Mouse (Mus musculus): Measurements from ENCODE around the gene Phb2.

The Phb2 gene

DNA sequence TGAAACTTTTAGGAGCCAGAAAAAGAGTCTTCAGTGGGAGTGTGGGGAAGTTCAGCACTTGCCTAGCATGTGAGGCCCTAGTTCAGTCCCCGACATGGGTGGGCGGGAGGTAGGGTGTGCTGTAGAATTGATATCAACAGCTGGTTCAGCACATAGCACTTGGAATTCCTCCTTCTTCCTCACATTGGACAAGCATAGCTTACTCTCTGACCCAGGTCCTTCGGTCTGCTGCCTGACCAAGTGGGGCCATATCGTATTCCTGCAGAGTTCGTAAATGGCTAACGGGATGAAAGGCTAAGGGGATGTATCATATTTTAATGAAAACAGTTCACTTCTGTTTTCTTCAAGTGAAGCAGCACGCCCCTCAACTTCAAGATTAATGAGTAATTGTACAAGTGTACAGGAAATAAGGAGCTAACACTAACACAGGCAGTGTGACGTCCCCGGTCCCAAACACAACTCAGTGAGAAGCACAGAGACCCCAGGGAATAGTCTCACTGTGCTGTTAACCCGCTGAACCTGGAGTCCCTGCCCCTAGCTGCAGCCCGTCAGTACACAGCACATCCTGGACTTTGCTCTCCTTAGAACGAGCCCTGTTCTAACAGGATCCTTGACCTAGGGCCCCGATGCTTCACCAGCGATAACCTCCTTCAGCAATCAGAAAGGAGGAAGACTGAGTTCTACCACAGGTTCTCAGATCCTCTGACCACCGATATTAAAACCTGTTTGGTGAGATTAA, 18.7 kb upstream of the Phb2 start:
- DNase-seq (ENCODE audit: low spot score), result no peak

DNA sequence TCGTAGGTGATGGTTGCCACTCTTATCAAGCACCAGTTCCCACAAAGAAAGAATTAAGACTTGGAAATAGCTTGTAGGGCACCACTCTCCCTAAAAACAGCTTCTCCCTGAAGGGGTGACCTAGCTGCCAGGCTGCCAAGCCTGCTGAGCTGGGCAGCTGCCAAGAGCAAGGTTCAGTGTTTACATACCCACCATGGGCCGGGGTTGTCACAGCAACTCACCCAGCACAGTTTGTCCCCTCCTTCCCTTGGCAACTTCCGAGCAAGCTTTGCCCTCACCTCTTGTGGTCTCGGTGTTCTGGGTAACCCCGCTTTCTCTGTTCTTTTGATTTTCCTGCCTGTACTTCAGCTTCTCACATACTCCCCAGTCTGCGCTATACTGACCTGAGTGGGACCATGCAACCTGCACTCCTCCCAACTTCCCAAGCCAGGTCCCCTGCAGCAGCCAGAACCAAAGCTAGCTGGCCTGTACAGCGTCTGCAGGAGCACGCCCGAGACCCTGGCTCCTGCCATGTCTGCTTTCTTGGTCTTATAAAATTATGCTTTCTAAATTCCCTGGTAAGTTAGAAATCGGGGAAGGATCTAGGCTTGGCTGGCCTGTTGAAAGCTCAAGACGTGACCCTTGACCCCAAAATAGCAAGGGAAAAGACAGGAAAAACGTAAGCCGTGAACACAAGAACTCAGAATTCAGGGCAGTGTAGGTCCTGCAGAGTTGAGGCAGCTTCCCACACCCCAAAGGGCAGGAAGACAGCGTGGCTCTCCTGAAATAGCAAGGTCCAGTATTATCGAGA, 17.8 kb upstream of the Phb2 start:
- no peak for DNase-seq (ENCODE audit: low spot score)

DNA sequence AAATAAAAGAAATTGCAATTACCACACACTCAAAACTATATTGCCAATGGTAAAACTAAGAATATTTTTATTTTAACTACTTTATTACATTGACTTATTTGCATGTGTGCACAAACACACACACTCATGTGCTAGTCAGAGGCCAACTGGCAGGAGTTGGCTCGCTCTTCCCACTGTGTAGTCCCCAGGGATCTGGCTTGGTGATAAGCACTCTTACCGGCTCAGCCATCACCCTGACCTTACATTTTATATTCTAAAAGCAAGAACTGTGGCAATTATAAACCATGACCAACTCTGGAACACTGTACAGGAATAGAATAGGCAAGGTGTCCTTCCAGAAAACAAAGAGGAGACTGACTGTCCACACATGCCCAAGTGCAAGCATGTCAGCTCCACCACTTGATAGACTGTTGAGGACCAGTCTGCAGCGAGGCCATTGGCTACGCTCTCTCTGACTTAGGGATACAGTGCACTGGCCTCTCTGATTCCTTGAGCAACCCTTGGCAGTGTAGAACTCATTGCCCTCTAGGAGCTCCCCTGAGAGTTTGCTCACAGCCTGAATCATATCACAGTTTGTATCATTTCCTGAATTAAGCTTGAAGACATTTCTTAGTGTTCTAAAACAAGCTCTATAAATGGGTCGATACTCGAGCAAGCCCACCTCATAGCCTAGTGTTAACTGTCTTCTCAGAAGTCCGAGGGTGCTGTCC, 15.5 kb upstream of the Phb2 start:
- no peak for DNase-seq (ENCODE audit: low spot score)

DNA sequence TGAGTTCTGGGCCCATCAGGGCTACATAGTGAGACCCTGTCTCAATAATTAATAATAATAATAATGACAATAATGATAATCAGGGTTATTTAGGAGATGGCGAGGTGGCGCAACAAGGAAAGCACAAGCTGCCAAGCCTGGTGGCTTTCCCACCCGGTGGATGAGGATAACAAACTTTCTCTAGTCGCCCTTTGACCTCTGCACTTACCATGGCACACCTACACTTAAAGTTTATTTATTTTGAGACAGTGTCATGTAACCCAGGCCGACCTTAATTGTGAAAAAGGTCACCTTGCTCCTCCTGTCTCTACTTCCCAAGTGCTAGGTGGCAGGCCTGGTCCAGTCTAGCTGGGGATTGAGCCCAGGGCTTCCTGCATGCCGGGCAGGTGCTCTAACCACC, 13.4 kb upstream of the Phb2 start:
- no peak for DNase-seq (ENCODE audit: low spot score)

DNA sequence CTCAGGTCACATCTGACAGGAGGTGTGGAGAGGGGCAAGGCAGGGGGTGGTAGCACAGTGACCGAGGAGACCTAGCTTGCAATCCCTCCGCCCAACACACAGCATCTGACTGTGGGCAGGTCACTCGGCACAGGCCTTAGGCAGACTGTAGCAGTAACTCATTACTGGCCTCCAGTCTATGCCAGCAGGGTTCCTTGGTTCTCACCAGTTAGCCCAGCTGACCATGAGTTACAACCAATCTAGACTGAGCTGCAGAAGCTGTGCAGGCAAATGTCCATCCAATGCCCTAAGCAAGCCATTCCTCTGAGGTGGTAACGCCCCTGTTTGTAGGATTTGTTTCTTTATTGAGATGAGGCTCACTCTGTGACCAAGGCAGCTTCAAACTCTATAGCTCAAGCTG, 12.8 kb upstream of the Phb2 start:
- DNase-seq (ENCODE audit: low spot score), result no peak

DNA sequence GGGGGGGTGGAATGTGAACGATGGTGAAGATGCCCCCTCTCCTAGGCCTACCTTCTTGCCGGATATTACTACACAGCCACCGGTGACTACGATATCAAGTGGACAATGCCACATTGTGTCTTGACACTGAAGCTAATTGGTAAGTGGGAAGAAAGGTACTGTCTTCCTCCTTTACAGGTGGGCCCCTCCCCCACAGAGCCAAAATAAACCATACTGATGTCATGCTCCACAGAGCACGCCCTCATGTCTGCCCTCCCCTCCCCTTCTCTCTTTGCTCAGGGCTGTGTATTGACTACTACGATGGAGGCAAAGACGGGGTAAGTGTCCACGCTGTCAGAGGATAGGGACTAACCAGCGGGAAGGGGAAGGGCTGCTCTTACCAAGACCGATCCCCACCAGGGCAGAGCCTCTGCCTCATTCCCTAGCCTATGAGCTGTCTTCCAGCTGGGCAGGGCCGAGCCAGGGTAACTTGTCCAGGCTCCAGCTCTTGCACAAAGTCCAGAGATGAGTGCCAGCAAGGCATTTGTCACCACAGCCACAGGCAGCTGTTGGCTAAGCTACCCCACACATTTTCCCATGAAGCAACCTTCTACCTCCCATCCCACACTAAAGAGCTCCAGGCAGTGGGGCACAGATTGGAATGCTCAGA, 12.1 kb upstream of the Phb2 start:
- DNase-seq (ENCODE audit: low spot score), result no peak

DNA sequence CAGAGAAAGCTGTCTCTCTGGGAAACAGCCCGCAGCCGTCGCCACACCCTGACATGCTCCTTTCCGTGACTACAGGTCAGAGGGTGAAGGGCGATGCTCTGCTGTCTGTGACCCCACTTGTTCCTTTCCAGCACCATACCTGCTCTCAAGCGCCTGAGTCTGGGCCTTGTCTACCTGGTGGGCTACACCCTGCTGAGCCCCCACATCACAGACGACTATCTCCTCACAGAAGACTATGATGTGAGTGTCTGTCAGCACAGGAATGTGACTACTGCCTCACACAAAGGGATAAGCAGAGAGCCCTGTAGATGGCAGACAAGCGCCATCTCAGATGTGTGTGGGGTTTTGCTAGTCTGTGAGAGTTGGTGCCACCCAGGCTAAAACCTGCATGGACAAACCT, 10.8 kb upstream of the Phb2 start:
- no peak for DNase-seq (ENCODE audit: low spot score)

DNA sequence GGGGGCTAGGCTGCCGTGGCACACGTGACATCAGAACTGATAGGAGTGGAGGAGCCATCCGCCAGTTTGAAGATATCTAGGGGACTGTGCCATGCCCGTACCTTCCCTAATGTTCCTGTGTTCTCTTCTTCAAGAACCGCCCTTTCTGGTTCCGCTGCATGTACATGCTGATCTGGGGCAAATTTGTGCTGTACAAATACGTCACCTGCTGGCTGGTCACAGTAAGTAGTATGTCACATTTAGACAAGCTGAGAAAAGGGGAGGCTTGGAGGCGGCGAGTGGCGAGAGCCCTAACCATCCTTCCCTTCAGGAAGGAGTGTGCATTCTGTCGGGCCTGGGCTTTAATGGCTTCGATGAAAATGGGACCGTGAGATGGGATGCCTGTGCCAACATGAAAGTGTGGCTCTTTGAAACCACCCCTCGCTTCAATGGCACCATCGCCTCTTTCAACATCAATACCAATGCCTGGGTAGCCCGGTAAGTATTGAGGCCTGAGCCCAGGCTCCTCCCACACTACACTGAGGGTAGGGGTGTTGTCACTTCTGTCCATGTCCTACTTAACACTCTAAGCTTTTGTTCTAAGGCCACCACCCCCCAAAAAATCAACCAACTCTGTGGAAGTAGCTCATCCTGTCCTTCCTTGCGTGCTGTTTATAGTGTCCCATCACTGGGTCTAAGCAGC, 9.9 kb upstream of the Phb2 start:
- DNase-seq (ENCODE audit: low spot score), result no peak

DNA sequence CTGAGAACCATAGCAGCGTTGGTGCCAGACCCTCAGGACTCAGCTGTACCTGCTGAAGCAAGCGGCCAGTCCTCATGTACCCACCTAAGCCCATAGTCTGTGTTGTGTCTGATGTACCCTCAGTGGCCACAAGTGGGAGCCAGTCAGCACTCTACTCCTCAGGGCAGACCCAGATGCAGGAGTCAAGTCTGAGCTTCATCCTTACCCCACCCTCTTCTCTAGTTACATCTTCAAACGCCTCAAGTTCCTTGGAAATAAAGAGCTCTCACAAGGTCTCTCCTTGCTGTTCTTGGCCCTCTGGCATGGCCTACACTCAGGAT, 9.4 kb upstream of the Phb2 start:
- DNase-seq (ENCODE audit: low spot score), result no peak

DNA sequence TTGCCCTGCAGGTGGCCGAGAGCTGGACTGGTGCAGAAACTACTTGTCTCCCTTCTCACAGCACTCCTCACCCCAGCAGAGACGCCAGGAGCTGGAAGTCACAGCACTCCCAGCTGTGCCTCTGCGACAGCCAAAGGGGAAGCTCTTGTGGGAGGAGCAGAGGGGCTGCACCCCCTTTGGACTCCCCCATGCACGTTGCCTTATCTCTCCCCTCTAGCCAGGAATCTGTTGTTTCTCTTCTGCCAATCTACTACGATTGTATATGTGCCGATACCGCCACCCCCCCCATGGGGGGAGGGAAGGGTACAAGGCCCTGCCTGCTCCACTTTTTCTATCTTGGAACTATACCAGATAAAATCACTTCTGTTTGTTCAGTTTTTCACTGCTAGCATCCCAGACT, 8.3 kb upstream of the Phb2 start:
- DNase-seq (ENCODE audit: low spot score), result no peak

DNA sequence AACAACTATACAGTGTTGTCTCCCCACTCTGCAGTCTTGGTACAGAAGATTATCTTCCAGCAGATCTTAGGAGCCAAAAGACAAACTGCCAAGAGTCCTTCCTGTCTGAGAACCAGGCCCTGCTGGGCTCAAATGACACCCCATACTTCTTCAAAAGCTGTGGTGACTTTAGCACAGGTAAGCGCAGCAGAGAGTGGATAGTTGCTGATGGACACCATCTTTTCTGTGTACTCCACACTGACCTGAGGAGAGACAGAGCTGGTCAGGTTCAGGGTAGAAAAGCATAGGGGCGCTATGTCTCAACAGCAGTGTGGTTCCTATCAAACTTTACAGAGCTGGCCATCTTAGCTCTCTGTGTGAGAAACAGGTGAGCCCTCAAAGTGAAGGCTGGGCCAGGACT, 7.7 kb upstream of the Phb2 start:
- DNase-seq (ENCODE audit: low spot score), result no peak

DNA sequence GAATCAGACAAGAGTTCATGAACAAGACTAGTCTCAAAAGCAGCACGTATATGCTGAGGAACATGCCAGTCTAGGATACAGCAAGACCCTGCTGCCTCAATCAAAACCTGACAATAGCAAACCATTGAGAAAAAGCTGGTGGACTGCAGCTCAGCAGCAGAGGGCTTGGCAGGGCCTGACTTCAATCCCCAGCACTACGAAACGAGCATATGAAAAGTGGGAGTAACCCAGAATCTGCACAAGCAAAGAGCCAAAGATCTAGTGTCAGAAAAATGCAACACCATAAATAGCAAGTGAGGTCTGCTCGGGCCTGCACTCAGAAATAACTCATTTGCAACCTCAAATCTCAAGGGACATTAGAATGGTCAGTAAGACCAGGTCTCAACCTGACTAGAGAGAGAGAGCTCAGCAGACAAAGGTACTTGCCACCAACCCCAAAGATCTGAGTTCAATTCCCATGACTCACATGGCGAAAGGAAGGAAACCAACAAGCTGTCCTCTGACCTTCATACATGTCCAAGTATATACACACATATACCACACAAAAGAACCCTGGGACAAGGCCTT, 6.0 kb upstream of the Phb2 start:
- DNase-seq (ENCODE audit: low spot score), result no peak

DNA sequence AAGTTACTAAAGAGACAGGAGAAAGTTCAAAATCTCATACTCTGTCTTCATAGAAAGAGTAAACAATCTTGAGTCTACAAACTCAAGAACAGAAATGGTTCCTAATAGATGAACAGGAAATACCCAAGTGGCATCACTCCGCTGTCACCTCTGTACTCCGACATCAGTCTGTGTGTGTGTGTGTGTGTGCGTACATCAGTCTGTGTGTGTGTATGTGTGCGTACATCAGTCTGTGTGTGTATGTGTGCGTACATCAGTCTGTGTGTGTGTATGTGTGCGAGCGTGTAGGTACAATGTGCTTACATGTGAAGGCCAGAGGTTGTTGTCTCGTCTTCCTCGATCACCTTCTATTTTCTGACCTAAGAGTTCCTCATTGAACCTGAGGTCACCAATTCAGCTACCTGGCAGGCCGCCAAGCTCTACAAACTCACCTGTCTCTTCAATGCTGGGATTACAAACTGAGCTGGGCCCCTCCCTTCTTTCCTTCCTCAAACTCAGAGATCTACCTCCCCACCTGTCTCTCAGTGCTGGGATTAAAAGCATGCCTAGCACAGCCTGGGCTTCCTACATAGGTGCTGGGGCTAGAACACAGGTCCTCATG, 3.7 kb upstream of the Phb2 start:
- no peak for DNase-seq (ENCODE audit: low spot score)

DNA sequence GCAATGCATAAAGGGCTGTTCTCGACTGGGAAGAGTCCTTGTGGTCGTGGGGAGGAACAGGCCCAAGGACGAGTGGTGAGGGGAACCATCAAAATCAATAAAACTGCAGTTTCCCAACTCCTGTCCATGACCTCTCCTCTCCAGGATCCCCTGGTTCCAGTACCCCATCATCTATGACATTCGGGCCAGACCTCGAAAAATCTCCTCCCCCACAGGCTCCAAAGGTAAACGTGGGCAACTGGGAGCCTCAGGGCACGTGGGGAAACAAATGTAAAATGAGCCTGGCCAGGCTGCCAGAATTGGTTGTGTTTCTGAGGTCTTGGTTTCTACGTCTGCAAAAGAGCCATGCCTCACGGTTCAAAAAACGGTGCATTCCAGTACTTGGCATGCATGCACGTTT, 782 bp downstream of the Phb2 start:
- DNase-seq (ENCODE audit: low spot score), result no peak

DNA sequence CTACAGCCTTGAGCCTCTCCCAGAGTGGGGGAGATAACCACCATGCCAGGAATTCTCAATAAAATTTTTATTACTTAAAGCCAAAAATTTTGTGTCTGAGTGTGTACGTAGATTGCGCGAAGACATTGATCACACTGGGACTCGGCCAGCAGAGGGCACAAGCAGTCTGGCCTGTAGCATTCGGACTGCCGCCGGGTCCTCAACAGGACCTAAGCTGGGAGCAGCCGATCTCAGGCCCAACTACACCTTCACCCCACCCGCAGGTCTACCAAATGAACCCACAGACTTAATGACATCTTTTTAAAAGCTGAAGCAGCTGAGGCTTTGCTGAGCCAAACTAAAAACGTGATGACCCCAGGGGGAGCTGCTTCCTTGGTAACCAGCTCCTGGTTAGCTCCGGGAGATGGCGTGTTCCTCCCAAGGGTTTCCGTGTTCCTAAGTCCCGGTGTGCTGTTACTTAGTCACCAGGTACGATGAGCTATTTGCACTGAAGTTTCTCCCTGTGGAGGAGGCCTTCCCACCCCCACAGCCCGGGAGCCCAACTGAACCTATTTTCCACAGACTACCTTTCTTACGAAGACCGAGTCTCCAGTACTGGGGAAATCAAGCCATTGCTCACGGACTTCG, 4.8 kb downstream of the Phb2 start:
- no peak for DNase-seq (ENCODE audit: low spot score)

DNA sequence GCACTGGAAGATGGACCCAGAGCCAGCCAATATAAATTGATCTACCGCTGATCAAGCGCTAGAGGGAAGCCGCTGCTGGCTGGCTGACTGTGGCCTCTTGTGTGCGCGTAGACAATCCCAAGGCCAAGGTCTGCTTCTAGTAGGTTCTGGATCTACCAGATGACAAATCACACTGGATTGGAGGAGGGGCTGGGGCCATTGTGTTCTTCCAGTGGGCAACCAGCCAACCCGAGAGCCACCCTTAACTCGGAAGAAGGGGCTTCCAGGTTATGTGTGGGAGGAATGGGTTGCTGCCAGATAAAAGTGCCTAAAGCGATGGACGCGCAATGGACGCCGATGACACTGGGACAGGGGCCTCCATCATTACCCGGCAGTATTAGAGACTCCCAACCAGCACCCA, 5.8 kb downstream of the Phb2 start:
- DNase-seq (ENCODE audit: low spot score), result no peak

DNA sequence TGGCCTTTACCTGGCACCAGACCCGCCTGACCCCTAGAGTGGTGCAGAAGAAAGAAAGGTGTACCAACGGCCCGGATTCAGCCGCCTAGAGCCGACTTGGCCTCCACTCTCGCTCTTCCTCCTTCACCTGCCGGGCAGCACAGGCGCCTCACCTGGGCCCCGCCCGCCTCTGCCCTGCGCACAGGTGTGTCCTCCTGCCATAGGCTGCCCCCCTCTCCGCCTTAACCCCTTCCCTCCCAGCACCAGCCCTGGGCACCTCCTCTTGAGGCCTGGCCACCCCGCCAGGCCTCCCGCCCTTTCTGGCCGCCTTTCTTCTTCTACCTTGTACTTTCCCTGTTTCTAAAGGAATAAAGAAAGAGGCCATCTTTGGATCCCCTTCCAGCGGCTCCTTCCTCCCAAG, 6.6 kb downstream of the Phb2 start:
- DNase-seq (ENCODE audit: low spot score), result no peak

DNA sequence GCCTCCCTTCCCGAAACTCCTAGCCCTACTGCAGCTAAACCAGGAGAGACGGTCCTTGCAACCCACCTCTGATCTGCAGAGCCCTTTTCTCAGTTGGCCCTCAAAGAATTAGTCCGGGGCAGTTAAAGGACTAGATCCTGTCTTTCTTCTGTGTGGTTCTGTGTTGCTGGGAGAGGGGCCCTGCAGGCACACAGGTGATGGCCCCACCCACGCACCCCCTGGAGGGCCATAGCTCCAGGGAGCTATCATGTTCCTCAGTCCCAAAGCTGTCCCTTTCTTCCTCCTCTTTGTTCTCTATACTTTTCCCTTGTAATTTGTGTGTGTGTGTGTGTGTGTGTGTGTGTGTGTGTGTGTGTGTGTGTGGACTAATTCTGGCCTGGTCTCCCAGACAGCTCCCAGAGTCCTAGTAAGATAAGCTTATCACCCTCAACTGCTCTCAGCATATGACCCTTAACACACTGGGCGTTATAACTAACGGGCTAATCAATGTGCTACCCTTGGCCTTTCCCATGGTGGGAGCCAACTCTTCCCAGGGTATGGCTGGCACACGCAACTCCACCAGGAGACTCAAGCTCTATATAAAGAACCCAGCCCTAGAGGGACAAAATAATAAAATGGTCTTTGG, 7.3 kb downstream of the Phb2 start:
- no peak for DNase-seq (ENCODE audit: low spot score)

DNA sequence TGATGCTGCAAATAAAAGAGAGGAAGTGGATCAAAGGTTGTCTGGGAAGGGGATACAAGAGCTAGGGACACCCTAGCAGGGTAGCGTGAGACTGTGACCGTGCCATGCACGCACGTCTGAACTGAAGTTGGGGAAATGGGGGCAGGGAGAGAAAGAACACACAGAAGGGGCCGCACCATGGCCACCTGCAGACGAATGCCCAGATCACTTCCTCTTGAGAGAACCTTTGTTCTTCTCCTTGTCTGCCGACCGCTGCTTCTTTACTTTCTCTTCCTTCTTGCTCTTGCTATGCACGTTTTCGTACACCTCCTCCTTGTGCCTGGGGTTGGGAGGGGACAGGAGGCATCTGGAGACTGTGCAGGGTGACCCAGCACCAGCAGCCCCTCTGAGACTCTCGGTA, 8.8 kb downstream of the Phb2 start:
- no peak for DNase-seq (ENCODE audit: low spot score)

DNA sequence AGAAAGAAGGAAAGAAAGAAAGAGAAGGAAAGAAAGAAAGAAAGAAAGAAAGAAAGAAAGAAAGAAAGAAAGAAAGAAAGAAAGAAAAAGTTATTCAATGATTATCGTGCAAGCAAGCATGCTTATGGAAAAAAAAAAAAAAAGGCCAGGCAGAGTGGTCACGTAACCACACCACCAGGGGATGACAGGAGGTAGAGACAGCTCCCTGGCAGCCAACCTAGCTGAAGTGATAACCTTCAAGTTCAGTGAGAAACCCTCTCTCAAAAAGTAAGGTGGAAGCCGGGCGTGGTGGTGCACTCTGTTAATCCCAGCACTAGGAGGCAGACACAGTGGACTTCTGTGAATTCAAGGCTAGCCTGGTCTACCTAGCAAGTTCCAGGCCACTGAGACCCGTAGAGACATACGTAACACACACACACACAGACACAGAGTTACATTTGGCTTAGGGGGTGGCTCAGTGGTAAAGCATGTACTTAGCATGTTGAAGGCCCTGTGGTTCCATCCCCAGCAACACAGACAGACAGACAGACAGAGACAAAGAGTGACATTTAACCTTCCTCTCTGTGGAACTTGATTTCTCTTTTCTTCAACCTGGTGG, 10.8 kb downstream of the Phb2 start:
- no peak for DNase-seq (ENCODE audit: low spot score)

Data from layer of hippocampus, adult 9-10 months (tissue).